Mouse (Mus musculus) stomach, embryonic 14.5 days (tissue): ENCODE data around the gene Gucy1b2. TPM values are rescaled to one million over a fixed set of nuclear protein-coding genes. Genes with fewer than 3 reads are reported as not detected.

ENCODE experiments used
- ATAC-seq: fragments of 200-750 bp; cut with Nextera tagmentation; 2 replicates; pipeline ENCODE4 v1.8.0; 2017; ENCODE audit warnings: low read depth, moderate TSS enrichment; ENCODE audit not compliant: insufficient number of reproducible peaks, insufficient read depth, low FRiP score
- H3K27ac ChIP-seq: fragments of 300-500 bp; sonication (generic); 2 replicates; pipeline ENCODE4 v1.5.1; 2014; ENCODE audit warnings: mild to moderate bottlenecking, low read length, moderate library complexity, mixed read lengths
- H3K27me3 ChIP-seq: fragments of 300-500 bp; sonication (generic); 2 replicates; pipeline ENCODE4 v1.6.1; 2014; ENCODE audit warnings: low read length, control low read depth, mixed read lengths; ENCODE audit not compliant: control insufficient read depth, insufficient read depth
- H3K36me3 ChIP-seq: fragments of 300-500 bp; sonication (generic); 2 replicates; pipeline ENCODE4 v1.6.1; 2014; ENCODE audit warnings: mild to moderate bottlenecking, control low read depth, low read length, moderate library complexity, mixed read lengths; ENCODE audit not compliant: control insufficient read depth, insufficient read depth
- H3K4me1 ChIP-seq: fragments of 300-500 bp; sonication (generic); 2 replicates; pipeline ENCODE4 v1.6.1; 2014; ENCODE audit warnings: low read length, control low read depth, mixed read lengths; ENCODE audit not compliant: control insufficient read depth, insufficient read depth
- H3K4me2 ChIP-seq: fragments of 300-500 bp; sonication (generic); replicated peaks from 2 replicates; pipeline ENCODE4 v1.6.1; 2014; ENCODE audit warnings: low read depth, low read length, control low read depth
- H3K4me3 ChIP-seq: fragments of 300-500 bp; sonication (generic); 2 replicates; pipeline ENCODE4 v1.5.1; 2014; ENCODE audit warnings: low read depth, low read length, control low read depth
- H3K9ac ChIP-seq: fragments of 300-500 bp; sonication (generic); replicated peaks from 2 replicates; pipeline ENCODE4 v1.6.1; 2014; ENCODE audit warnings: low read depth, mild to moderate bottlenecking, control low read depth, low read length, moderate library complexity, mixed read lengths
- H3K9me3 ChIP-seq: fragments of 300-500 bp; sonication (generic); 2 replicates; pipeline ENCODE4 v1.6.1; 2016; ENCODE audit warnings: low read depth, low read length, control low read depth; ENCODE audit not compliant: control insufficient read depth
- WGBS: fragments of 180-500 bp; shearing (Covaris S2); extraction: QIAGEN DNeasy Blood & Tissue Kit; methylation state at CpG from one replicate; pipeline ENCODE4 v1.1.7; 2014; 5-methylcytosine and 5-hydroxymethylcytosine counted together
- polyA plus RNA-seq: library from polyadenylated mRNA; unstranded; fragments of >200 nt; fragmentation: Nextera tagmentation; extraction: Ambion mirVana; gene quantifications from 2 replicates; pipeline ENCODE4 v1.2.1, GENCODE M21; 2014

Gucy1b2 gene
- polyA plus RNA-seq, 1 experiment from 2014 or later = not detected

GRCm38 (mm10) chr14:62438236-62438635 lies 17.9 kb downstream of the Gucy1b2 start:
- 54% methylated on average over 4 of the region's 4 CpGs for WGBS
- Histone ChIP-seq H3K27ac (no peak overlapping the region), H3K4me1 (no peaks in the 10 kb centered on the region)

GRCm38 (mm10) chr14:62437806-62438205 lies 18.3 kb downstream of the Gucy1b2 start:
- Histone ChIP-seq H3K4me1 (no peaks in the 10 kb centered on the region), H3K27ac (no peak overlapping the region), H3K27me3 (no peaks in the 10 kb centered on the region), H3K9ac (no peak overlapping the region), H3K4me3 (no peak overlapping the region), H3K9me3 (no peaks in the 10 kb centered on the region), H3K36me3 (no peaks in the 10 kb centered on the region), H3K4me2 (no peak overlapping the region)
- no peak for ATAC-seq
- WGBS = 87% methylated on average over 2 of the region's 2 CpGs

More at GRCm38 (mm10) chr14:62438236-62438635, 17.9 kb downstream of the Gucy1b2 start:
- no peak overlapping the region for H3K9ac ChIP-seq
- H3K36me3 ChIP-seq = no peaks in the 10 kb centered on the region
- H3K27me3 ChIP-seq = no peaks in the 10 kb centered on the region
- H3K4me3 ChIP-seq = no peak overlapping the region
- no peaks in the 10 kb centered on the region for H3K9me3 ChIP-seq
- H3K4me2 ChIP-seq = no peak overlapping the region
- ATAC-seq = no peak

GRCm38 (mm10) chr14:62425277-62425691 lies 30.8 kb downstream of the Gucy1b2 start:
- Histone ChIP-seq H3K9ac (no peak overlapping the region), H3K27me3 (no peaks in the 10 kb centered on the region), H3K4me1 (peaks cover 4% of the 10 kb centered on the region; the same call in 1 of the 2 replicates), H3K4me2 (no peak overlapping the region), H3K9me3 (no peaks in the 10 kb centered on the region), H3K27ac (no peak overlapping the region; the same call in 1 of the 2 replicates), H3K36me3 (no peaks in the 10 kb centered on the region), H3K4me3 (no peak overlapping the region)
- no peak for ATAC-seq
- 30% methylated on average over 2 of the region's 2 CpGs for WGBS

- H3K4me3 ChIP-seq = no peak overlapping the region
- no peaks in the 10 kb centered on the region for H3K27me3 ChIP-seq
- H3K4me1 ChIP-seq = peaks cover 4% of the 10 kb centered on the region; the same call in 1 of the 2 replicates
- no peak overlapping the region for H3K9ac ChIP-seq
- H3K27ac ChIP-seq = no peak overlapping the region
- H3K4me2 ChIP-seq = no peak overlapping the region
- no peaks in the 10 kb centered on the region for H3K9me3 ChIP-seq
- no peak for ATAC-seq
- H3K36me3 ChIP-seq = no peaks in the 10 kb centered on the region
- 70% methylated on average over 4 of the region's 4 CpGs for WGBS
These were observed 33.8 kb downstream of the Gucy1b2 start for GRCm38 (mm10) chr14:62422265-62422664.

- Histone ChIP-seq H3K27ac (no peak overlapping the region), H3K9ac (no peak overlapping the region), H3K4me2 (no peak overlapping the region), H3K9me3 (no peaks in the 10 kb centered on the region), H3K4me3 (no peak overlapping the region), H3K36me3 (no peaks in the 10 kb centered on the region), H3K4me1 (no peaks in the 10 kb centered on the region), H3K27me3 (no peaks in the 10 kb centered on the region)
- no peak for ATAC-seq
- WGBS = 77% methylated on average over 3 of the region's 3 CpGs
These were observed 38.6 kb downstream of the Gucy1b2 start for GRCm38 (mm10) chr14:62417501-62417900.

GRCm38 (mm10) chr14:62416742-62417134 lies 39.4 kb downstream of the Gucy1b2 start:
- H3K9me3 ChIP-seq = no peaks in the 10 kb centered on the region
- H3K4me3 ChIP-seq = no peak overlapping the region
- H3K27ac ChIP-seq = no peak overlapping the region
- no peak overlapping the region for H3K9ac ChIP-seq
- WGBS = 60% methylated on average over 1 of the region's 1 CpGs
- H3K36me3 ChIP-seq = no peaks in the 10 kb centered on the region
- H3K27me3 ChIP-seq = no peaks in the 10 kb centered on the region
- H3K4me1 ChIP-seq = no peaks in the 10 kb centered on the region
- no peak for ATAC-seq
- H3K4me2 ChIP-seq = no peak overlapping the region

GRCm38 (mm10) chr14:62416007-62416741 lies 39.9 kb downstream of the Gucy1b2 start:
- no peak for ATAC-seq
- Histone ChIP-seq H3K9ac (no peak overlapping the region), H3K27ac (no peak overlapping the region)

GRCm38 (mm10) chr14:62395346-62395745 lies 60.7 kb downstream of the Gucy1b2 start:
- Histone ChIP-seq H3K36me3 (no peaks in the 10 kb centered on the region), H3K27me3 (no peaks in the 10 kb centered on the region), H3K27ac (no peak overlapping the region), H3K4me2 (no peak overlapping the region), H3K9me3 (no peaks in the 10 kb centered on the region), H3K4me1 (no peaks in the 10 kb centered on the region), H3K4me3 (no peak overlapping the region), H3K9ac (no peak overlapping the region)
- no peak for ATAC-seq
- 89% methylated on average over 2 of the region's 2 CpGs for whole genome bisulfite sequencing

More at GRCm38 (mm10) chr14:62416007-62416741, 39.9 kb downstream of the Gucy1b2 start:
- H3K4me2 ChIP-seq = no peak overlapping the region
- H3K27me3 ChIP-seq = no peaks in the 10 kb centered on the region
- no peaks in the 10 kb centered on the region for H3K36me3 ChIP-seq
- H3K4me1 ChIP-seq = no peaks in the 10 kb centered on the region
- WGBS = 80% methylated on average over 7 of the region's 7 CpGs
- H3K4me3 ChIP-seq = no peak overlapping the region
- H3K9me3 ChIP-seq = no peaks in the 10 kb centered on the region

- WGBS = 72% methylated on average over 4 of the region's 4 CpGs
- H3K9ac ChIP-seq = no peak overlapping the region
- H3K9me3 ChIP-seq = no peaks in the 10 kb centered on the region
- H3K27me3 ChIP-seq = no peaks in the 10 kb centered on the region
- no peak overlapping the region for H3K4me3 ChIP-seq
- no peaks in the 10 kb centered on the region for H3K4me1 ChIP-seq
- no peak overlapping the region for H3K27ac ChIP-seq
- no peak for ATAC-seq
- no peaks in the 10 kb centered on the region for H3K36me3 ChIP-seq
- no peak overlapping the region for H3K4me2 ChIP-seq
These were observed 63.3 kb downstream of the Gucy1b2 start for GRCm38 (mm10) chr14:62392754-62393153.
